Comparison of ENCODE assay signal across 9 mouse cellular contexts in the genomic region with DNA sequence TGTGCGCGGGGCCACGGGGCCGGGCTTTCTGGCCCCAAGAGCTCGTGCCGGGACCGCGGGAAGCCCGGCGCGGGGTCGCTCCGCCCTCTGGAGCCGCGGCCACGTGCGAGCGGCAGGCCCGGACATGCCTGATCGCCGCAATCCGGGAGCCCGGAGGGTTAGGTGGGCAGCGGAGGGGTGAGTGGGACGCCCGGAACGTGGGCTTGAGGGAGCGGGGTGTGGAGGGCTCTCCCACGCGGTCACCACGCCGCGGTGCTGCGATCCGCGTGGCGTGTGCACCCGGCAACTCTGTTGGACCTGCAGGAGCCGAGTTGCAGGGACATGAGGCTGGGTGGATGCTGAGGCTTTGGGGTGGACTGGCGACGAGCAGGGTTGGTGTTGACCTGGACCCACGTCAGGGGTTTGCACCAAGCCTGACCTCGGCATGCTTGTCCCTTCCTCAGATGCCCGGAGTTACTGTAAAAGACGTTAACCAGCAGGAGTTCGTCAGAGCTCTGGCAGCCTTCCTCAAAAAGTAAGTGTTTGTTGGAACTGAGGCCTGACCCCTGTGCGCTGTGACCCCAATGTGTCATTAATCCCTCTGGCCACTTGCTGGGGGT. TPM values are rescaled to one million over a fixed set of nuclear protein-coding genes. Genes with fewer than 3 reads are reported as not detected.
A peak's percentile ranks its signal among the peaks of the same experiment; 100 is the strongest.
DNase-seq lines count a peak whose midpoint lies in the region; ATAC-seq and TF ChIP-seq lines count a peak whose summit lies in the region.
"Had no signal": no experiment of that assay in that cellular context is flagged by ENCODE, and none has a peak within 500 bp of the region (broad histone marks: within the 10 kb centered on the region; RNA-seq: fewer than 3 reads in every experiment).

No protein-coding gene starts in this region.

- H3K4me2 ChIP-seq in hindbrain, postnatal 0 days (ENCODE audit: low read depth, low read length) = peak overlapping the region; percentile 66
- H3K4me2 ChIP-seq in lung, embryonic 15.5 days = peak overlapping the region; percentile 79

- H3K4me1 ChIP-seq in brown adipose tissue, adult 24 weeks (ENCODE audit: control insufficient read depth, insufficient read depth, insufficient read length, low read length) = no peaks in the 10 kb centered on the region
- H3K4me1 ChIP-seq in hindbrain, postnatal 0 days (ENCODE audit: insufficient read depth, low read length) = peaks cover 15% of the 10 kb centered on the region
- peaks cover 37% of the 10 kb centered on the region for H3K4me1 ChIP-seq in lung, embryonic 15.5 days

- H3K27me3 ChIP-seq in hindbrain, postnatal 0 days (ENCODE audit: insufficient read depth, low read length) = no peaks in the 10 kb centered on the region
- no peaks in the 10 kb centered on the region for H3K27me3 ChIP-seq in lung, embryonic 15.5 days

- peak overlapping the region; percentile 98 for H3K9ac ChIP-seq in hindbrain, postnatal 0 days (replicated peaks; ENCODE audit: low read length)
- H3K9ac ChIP-seq in lung, embryonic 15.5 days = peak overlapping the region; percentile 100

- under 1% methylated on average over 47 of the region's 47 CpGs for WGBS in hindbrain, postnatal 0 days
- under 1% methylated on average over 47 of the region's 47 CpGs for WGBS in lung, embryonic 15.5 days

- H3K9me3 ChIP-seq in hindbrain, postnatal 0 days (ENCODE audit: low read length) = no peaks in the 10 kb centered on the region
- H3K9me3 ChIP-seq in lung, embryonic 15.5 days = no peaks in the 10 kb centered on the region

- H3K4me3 ChIP-seq in layer of hippocampus, adult 2 months = peak overlapping the region; percentile 97
- H3K4me3 ChIP-seq in brown adipose tissue, adult 24 weeks (ENCODE audit: insufficient read depth, low read depth, low read length) = peak overlapping the region; percentile 70
- H3K4me3 ChIP-seq in hindbrain, postnatal 0 days (ENCODE audit: low read length) = peak overlapping the region; percentile 82
- H3K4me3 ChIP-seq in lung, embryonic 15.5 days = peak overlapping the region; percentile 99

- no peak for TF ChIP-seq CTCF in layer of hippocampus, adult 2 months (conservative IDR thresholded peaks at IDR 0.05)
- no peak for TF ChIP-seq CTCF in hindbrain, postnatal 0 days (IDR thresholded peaks at IDR 0.05; ENCODE audit: low read depth)

- no peak for ATAC-seq in hindbrain, postnatal 0 days
- ATAC-seq in lung, embryonic 15.5 days (ENCODE audit: borderline replicate concordance, extremely low read depth, low FRiP score, low TSS enrichment) = peak; percentile 5; the same call in 1 of the 2 replicates

- peaks cover 33% of the 10 kb centered on the region for H3K36me3 ChIP-seq in hindbrain, postnatal 0 days (ENCODE audit: insufficient read depth, low read length)
- H3K36me3 ChIP-seq in lung, embryonic 15.5 days = peaks cover 39% of the 10 kb centered on the region

- DNase-seq in layer of hippocampus, adult 2 months (ENCODE audit: low spot score in 2 of 2) = no peak
- no peak for DNase-seq in layer of hippocampus, postnatal 36 days
- peak; percentile 20 for DNase-seq in hindbrain, postnatal 0 days (ENCODE audit: low spot score)
- no peak for DNase-seq in gastrocnemius, adult 18-20 months (ENCODE audit: low spot score)
- no peak for DNase-seq in layer of hippocampus, adult 11-12 months (ENCODE audit: low spot score)
- DNase-seq in layer of hippocampus, adult 9-10 months (ENCODE audit: low spot score) = no peak

- H3K27ac ChIP-seq in layer of hippocampus, adult 2 months = peak overlapping the region; percentile 97
- peak overlapping the region; percentile 63 for H3K27ac ChIP-seq in brown adipose tissue, adult 24 weeks (replicated peaks; ENCODE audit: low read depth, low read length)
- peak overlapping the region; percentile 85 for H3K27ac ChIP-seq in hindbrain, postnatal 0 days
- peak overlapping the region; percentile 93 for H3K27ac ChIP-seq in lung, embryonic 15.5 days

RNA-seq across cellular contexts. Expression of a gene that starts 0.6 kb away (rescaled TPM):
- 100 to 1,000 TPM; 501 to 525 TPM for total RNA-seq in layer of hippocampus, adult 2 months (2021)
- 100 to 1,000 TPM; 490 to 494 TPM for total RNA-seq in layer of hippocampus, postnatal 36 days (2021)
- 1,002 and 1,046 TPM in 2 replicates for polyA plus RNA-seq in brown adipose tissue, adult 24 weeks (2012; ENCODE audit: insufficient read depth, insufficient read length, missing spikeins)
- 483 and 611 TPM in 2 replicates for total RNA-seq in hindbrain, postnatal 0 days (2014; rRNA removed)
- 1,228 and 1,333 TPM in 2 replicates for polyA plus RNA-seq in hindbrain, postnatal 0 days (2015; fragmentation: Nextera tagmentation; extraction: Ambion mirVana)
- 2,408 and 2,762 TPM in 2 replicates for polyA plus RNA-seq in lung, embryonic 15.5 days (2015; fragmentation: Nextera tagmentation; extraction: Ambion mirVana)
- 100 to 1,000 TPM; 312 to 357 TPM for total RNA-seq in gastrocnemius, adult 18-20 months (2021)

RNA-seq across cellular contexts. Expression of a gene that starts 12.4 kb away (rescaled TPM):
- not detected for total RNA-seq in layer of hippocampus, adult 2 months (2021)
- under 1 TPM in 1 of 2 experiments, not detected in 1; 0.43 TPM for total RNA-seq in layer of hippocampus, postnatal 36 days (2021)
- polyA plus RNA-seq in brown adipose tissue, adult 24 weeks (2012; ENCODE audit: insufficient read depth, insufficient read length, missing spikeins) = 0.71 and 0.96 TPM in 2 replicates
- total RNA-seq in hindbrain, postnatal 0 days (2014; rRNA removed) = 0.10 and 0.11 TPM in 2 replicates
- polyA plus RNA-seq in hindbrain, postnatal 0 days (2015; fragmentation: Nextera tagmentation; extraction: Ambion mirVana) = 0.63 and 0.93 TPM in 2 replicates
- polyA plus RNA-seq in lung, embryonic 15.5 days (2015; fragmentation: Nextera tagmentation; extraction: Ambion mirVana) = 0.25 and 0.52 TPM in 2 replicates
- total RNA-seq in gastrocnemius, adult 18-20 months (2021) = under 1 TPM in 1 of 2 experiments, not detected in 1; 0.14 TPM

RNA-seq across cellular contexts. Expression of a gene that starts 14.9 kb away (rescaled TPM):
- total RNA-seq in layer of hippocampus, adult 2 months (2021) = not detected
- not detected for total RNA-seq in layer of hippocampus, postnatal 36 days (2021)
- not detected in 2 replicates for polyA plus RNA-seq in brown adipose tissue, adult 24 weeks (2012; ENCODE audit: insufficient read depth, insufficient read length, missing spikeins)
- 1.7 TPM in 1 of 2 replicates, not detected in the other for total RNA-seq in hindbrain, postnatal 0 days (2014; rRNA removed)
- polyA plus RNA-seq in hindbrain, postnatal 0 days (2015; fragmentation: Nextera tagmentation; extraction: Ambion mirVana) = 0.10 and 0.18 TPM in 2 replicates
- polyA plus RNA-seq in lung, embryonic 15.5 days (2015; fragmentation: Nextera tagmentation; extraction: Ambion mirVana) = not detected in 2 replicates
- total RNA-seq in gastrocnemius, adult 18-20 months (2021) = not detected

RNA-seq across cellular contexts. Expression of a gene that starts 15.1 kb away (rescaled TPM):
- total RNA-seq in layer of hippocampus, adult 2 months (2021) = not detected
- total RNA-seq in layer of hippocampus, postnatal 36 days (2021) = not detected
- not detected in 2 replicates for polyA plus RNA-seq in brown adipose tissue, adult 24 weeks (2012; ENCODE audit: insufficient read depth, insufficient read length, missing spikeins)
- not detected in 2 replicates for total RNA-seq in hindbrain, postnatal 0 days (2014; rRNA removed)
- polyA plus RNA-seq in hindbrain, postnatal 0 days (2015; fragmentation: Nextera tagmentation; extraction: Ambion mirVana) = not detected in 2 replicates
- polyA plus RNA-seq in lung, embryonic 15.5 days (2015; fragmentation: Nextera tagmentation; extraction: Ambion mirVana) = not detected in 2 replicates
- not detected for total RNA-seq in gastrocnemius, adult 18-20 months (2021)
- polyA plus RNA-seq: brain, embryonic 14.5 days had no signal

RNA-seq across cellular contexts. Expression of a gene that starts 17.9 kb away (rescaled TPM):
- 10 to 100 TPM; 88.3 to 100.0 TPM for total RNA-seq in layer of hippocampus, adult 2 months (2021)
- total RNA-seq in layer of hippocampus, postnatal 36 days (2021) = 10 to 100 TPM; 81.1 to 86.9 TPM
- 26.1 and 28.4 TPM in 2 replicates for polyA plus RNA-seq in brown adipose tissue, adult 24 weeks (2012; ENCODE audit: insufficient read depth, insufficient read length, missing spikeins)
- 16.9 and 33.6 TPM in 2 replicates for total RNA-seq in hindbrain, postnatal 0 days (2014; rRNA removed)
- polyA plus RNA-seq in hindbrain, postnatal 0 days (2015; fragmentation: Nextera tagmentation; extraction: Ambion mirVana) = 33.9 and 39.0 TPM in 2 replicates
- 115 and 128 TPM in 2 replicates for polyA plus RNA-seq in lung, embryonic 15.5 days (2015; fragmentation: Nextera tagmentation; extraction: Ambion mirVana)
- total RNA-seq in gastrocnemius, adult 18-20 months (2021) = 10 to 100 TPM; 21.0 to 23.8 TPM
